Mouse (Mus musculus): ENCODE results near the gene Chn2.

Chn2 gene

DNA sequence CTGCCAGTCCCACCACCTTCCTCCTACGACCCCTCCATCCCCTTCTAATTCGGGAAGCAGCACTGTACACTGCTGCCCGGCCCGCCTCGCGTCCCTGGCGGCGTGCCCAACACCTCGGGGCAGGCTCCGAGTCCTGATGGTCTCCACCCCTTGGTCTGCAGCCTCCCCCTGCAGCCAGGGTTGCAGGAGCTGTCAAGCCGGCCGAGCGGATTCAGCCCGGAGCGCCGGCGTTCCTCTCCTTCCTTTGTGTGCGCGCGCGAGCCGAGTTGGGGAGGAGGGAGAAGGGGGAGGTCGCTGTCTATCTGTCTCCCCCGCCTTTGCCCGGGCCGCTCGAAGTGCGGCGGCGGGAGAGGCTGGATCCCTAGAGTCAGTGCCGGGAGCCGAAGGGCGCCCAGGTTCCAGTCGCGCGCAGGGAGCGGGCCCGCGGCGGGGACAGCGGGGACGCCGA is at the start of gene Chn2:
Gene Chn2 (plus strand): TSS at position 198 of the 448 bp plus-strand sequence.
- no peak for DNase-seq

DNA sequence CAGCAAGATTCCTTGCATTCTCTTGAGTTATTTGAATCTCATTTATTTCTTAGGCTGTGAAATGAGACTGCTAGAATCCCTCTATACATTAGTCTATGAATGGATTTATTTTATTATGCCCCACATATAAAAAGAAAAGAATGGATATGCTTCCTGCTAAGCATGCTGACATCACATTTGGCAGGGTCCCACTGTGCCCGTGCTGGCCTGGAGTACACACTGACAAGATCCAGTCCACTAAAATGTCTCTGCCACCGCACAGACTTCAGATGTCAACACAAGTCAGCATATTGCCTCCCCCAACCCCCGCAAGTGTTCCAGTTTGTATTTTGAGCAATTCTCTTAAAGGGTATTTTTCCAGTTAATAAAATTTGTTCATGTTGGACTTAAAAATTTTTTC is 47.0 kb upstream of the Chn2 start:
- no peak for DNase-seq

DNA sequence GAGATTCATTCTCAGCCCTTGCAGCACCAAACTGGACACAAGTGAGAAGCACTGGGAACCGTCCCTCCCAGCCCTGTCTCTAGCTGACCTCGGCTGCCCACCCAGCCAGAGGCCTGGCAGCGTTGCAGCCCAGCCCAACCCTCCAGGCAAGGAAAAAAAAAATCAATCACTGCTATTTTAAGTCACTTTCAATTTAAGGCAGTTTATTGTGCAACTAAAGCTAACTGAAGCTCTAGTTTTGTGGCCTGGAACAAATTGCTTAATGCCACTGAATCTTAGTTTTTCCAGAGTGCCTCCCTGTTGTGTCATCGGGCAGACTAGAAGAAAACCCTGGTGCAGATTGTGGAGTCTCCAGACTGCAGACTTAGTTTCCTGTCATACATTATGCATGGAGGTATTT is 43.8 kb upstream of the Chn2 start:
- no peak for DNase-seq

DNA sequence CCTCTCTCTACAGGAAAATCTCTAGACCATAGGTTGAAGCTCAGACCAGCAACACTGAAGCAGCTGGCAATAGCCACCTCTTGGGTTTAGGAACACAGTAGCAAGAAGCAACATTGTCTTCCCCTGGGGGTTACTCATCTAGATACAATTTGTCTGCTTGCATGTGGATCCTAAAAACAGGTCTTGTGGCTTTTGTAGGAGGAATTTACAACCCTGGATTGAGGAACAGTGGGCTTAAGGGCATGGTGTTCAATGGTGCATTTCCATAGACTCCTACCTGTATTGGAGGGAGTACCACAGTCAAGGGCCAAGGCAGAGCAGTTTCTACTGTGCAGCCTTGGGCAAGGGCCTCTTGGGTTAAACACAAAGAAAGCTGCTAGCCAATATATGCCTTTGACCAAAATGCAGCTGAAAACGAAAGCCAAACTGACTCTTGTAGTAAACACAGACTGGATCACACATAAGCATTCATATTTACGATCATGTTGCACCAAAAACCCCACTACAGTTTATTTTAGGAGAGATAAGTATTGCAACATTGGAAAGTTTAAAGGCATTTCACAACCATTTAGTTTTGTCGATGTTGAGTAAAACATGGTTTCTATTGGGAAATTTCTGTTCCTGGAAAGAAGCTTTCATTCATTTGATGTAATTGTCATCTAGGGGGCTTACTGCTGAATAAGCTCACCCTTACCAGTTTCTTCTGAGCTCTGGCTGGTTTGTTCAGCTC is 43.0 kb upstream of the Chn2 start:
- DNase-seq, result no peak

DNA sequence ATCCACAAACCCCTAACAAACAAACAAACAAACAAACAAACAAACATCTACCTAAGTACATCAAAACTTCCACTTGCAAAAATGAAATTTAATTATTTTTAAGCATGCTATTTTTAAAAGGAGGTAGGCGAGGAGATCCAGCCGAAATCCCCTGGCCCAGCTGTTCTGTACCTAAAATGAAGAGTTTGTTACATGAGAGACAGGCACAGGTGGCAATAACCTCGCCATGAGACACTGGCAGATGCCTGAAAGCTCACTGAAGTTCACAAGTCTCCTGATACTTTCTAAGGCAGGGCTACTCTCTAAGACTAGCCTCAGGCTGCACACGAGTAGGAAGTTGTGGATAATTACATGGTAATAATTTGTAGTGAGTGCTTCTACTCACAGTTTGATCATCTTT is 34.1 kb upstream of the Chn2 start:
- no peak for DNase-seq

DNA sequence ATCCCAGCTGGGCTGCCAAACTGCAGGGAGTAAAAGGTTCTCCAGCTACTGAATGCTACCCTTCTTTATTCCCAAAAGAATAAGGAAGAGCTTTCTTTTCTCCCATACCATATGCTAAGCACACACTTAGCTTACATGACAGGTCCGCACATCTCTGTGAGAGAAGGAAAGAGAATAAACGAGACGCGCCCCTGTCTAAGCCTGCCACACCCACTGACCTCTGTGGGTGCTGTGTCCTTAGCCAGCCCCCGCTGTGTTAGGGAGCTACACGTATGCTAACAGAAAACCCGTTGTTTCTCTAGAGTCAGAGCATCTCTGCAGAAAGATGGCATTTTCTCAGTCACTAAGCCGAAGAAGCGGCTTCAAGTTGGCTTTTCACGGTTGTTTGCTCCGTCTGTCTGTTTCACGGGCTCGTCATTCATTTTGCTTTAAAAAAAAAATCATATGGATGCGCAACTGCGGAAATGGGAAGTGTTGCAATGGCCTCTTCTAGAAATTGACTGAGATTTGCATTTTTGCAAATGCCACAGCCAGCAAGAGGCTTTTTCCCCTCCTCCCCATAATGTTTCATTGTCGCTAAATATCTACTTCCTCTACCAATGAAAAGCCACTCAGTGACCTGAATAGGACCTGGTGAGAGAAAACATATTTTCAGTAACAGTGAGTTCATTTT is 30.8 kb upstream of the Chn2 start:
- DNase-seq, result peak; percentile 20

DNA sequence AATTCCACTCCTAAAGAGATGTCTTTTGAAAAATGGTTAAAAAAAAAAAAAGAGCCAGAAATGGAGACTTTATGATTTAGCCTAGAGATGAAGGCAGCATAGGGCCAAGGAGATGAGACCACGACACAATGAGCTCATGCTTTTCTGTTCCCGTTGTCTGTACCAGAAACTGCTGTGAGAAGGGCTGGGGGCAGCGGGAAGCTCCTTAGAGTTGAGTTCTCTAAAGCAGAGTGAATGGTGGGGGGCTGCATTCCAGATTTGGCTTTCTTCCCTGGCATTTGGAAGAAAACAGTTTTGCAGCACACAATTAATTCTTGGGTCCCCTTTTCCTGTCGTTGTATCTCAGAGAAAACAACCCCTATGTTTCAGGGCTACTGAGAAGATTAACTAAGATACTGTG is 30.1 kb upstream of the Chn2 start:
- no peak for DNase-seq

DNA sequence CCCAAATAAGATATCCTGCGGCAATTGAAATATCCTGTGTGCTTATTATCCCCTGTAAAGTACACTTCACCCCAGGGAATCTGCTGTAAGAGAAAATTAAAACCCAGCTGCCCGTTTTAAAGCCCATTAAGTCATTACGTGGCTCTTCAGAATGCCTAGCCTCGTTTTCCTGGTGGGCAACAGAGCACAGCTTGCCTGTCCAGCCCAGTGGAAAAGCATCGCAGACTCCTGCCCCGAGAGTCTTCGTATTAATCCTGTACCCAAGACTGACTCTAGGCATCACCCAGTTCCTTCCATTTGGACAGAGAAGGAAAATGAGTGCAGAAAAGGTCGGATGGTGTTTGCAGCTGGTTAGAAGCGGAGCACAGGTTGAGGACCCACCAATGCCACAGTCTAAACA is 29.0 kb upstream of the Chn2 start:
- no peak for DNase-seq

DNA sequence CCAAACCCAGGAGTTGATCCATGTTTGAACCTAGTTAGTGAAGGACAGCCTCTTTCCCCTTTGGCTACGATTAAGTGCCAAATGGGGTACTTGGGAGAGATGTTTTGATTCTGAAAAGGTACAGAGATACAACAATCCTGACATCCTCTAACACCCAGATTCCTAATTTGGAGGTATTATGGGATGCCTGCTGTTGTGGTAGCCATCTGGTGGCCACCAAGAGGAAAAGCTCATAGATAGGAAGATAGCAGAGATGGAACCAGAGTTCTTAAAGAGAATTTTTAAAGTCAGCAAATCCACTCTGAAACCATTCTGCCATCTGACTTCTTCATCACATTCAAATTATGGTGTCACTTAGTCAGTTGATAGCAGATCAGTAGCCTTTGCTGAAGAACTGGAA is 27.2 kb upstream of the Chn2 start:
- DNase-seq, result no peak

DNA sequence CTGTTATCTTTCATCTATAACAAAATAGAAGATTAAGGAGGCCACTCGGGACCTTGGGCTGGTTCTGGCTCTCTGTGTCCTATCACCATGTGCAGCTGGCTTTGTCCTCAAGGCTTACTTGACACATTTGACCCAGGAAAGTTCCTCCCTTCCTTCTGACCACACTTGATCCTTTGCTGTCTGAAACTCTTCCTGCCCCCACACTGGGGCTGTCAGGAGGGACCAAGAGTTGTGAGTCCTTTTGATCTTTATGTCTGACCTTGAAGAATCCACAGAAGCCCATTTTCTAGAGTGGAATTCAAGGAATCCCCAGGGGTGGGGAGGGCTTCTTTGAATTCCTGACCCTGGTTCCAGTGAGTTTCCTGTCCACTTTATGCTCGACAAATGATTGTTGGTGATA is 21.3 kb upstream of the Chn2 start:
- DNase-seq, result no peak

DNA sequence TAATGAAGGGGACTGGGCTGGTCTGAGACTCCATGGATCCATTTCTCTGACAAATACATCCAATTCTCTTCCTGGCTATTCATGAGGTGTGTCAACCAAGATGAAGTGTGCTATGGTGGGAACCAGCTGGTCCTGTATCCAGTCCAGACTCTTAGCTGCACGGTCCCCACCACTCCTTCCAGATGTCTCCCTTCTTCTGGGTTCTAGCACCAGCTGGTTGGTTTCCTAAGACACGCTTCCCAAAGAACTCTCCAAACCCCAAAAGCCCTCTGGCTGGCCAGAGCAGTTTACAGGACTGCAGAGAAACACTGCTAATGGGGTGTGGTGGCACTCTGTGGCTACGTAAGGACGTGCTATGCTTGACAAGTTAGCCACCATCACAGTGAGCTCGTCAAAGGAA is 20.5 kb upstream of the Chn2 start:
- no peak for DNase-seq

DNA sequence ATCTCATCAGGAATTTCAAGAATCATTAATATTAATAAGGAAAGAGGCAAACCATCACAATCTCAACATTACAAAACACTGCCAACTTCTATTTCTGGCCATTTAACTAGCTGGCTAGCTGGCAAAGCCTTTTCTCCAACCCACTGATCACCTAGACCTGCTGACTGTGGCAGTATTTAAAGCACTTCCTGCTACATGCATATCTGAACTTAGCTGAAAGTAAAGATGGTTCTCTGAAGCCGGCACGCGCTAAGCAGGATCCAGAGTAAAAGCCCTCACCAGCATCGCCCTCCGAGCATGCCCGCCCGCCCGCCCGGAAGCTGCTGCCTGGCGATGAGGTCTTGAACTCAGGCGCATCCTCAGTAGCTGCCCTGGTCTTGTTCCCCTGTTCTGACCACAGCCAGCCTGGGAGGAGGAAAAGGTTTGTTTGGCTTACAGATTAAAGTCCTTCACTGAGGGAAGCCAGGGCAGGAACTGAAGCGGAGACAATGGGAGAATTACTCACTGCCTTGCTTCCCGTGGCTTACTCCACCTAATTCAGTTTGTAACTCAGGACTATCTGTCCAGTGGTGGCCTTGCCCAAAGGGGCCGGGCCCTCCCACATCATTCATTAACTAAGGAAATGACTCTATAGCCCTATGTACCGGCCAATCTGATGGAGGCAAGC is 18.1 kb upstream of the Chn2 start:
- no peak for DNase-seq

DNA sequence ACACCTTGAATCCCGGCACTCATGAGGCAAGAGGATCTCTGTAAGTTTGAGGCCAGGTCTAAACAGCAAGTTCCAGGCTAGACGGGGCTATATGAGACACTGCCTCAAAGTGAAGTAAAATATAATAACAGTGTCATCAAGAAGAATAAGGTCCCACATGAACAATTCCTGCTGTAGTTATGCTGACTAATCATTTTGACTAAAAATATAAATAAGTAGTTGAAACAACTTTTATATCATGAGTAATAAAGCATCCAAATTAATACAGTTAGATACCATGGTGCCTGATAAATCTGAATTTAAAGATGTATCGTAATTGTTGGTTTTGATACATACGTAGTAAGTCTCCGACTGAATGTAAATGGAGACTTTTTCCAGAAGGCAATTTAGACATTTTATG is 15.5 kb upstream of the Chn2 start:
- no peak for DNase-seq

DNA sequence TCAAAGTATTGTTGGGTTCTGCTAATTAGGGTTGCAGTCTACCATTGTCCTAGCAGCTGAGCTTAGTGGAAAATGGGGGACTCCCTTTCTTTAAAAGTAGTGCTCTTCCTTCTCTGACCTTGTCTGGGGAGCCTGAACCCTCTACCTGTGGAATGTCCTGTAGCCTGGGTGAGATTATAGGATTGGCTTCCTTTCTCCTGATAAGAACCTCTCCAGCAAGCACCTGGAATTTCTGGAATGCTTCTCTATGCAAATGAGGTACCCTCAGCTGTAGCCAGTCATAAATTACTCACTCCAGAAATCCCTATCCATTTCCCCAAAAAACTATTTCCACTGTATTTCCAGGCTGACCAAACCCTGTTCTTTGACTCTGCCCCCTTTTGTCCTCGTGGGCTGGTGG is 10.6 kb upstream of the Chn2 start:
- no peak for DNase-seq

DNA sequence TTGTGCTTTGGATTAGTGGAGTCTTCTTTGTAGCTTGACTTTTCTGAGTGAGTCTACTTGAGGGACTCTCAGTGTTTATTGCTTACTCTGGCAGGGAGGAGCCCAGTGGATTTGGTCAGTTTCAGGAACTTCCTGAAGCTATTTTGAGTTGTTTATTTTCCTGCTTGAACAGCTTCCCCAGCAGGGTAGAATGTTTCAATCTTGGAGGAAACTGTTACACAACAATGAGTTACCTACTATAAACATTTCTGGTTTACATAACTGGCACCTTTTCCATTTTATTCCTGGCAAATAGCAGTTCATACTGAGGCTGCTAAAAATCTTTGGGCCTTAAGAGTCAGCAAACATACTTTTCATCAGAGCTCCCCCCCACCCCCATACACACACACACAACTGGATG is 9.0 kb upstream of the Chn2 start:
- DNase-seq, result no peak

DNA sequence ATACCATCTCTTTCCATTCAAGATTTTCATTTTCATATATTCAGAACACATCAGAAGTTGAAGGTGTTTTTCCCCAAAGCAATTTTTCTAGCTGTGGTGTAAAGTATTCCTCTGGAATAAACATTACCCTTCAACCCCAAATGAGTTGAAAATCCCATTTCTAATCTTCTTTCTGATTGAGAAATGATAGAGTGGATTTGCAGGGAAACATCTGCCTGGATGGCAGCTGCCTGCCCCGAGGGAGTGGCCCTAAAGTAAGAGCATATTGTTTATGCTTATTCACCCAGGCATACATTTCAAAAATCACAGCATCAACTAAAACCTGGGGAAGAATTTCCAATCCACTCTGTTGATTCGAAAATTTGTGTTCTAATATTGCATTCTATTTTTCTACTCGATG is 8.6 kb upstream of the Chn2 start:
- DNase-seq, result no peak

DNA sequence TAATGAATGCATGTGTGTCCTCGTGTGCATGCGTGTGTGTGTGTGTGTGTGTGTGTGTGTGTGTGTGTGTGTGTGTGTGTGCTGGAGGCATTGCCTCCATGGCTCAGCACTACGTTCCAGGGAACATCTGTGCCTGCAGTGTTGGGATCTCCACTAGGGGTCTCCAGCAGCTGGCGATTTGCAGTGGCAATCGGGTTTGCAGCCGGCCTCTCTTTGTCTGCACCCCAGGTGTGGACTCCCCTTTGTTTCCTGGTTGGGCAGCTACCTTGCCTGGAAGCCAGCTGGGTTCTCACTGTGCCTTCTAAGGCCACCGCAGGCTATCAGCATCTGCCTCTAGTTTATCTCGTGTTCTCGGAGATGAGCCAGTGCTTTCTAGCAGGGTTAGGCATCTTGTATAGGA is 4.9 kb upstream of the Chn2 start:
- peak; percentile 48 for DNase-seq

DNA sequence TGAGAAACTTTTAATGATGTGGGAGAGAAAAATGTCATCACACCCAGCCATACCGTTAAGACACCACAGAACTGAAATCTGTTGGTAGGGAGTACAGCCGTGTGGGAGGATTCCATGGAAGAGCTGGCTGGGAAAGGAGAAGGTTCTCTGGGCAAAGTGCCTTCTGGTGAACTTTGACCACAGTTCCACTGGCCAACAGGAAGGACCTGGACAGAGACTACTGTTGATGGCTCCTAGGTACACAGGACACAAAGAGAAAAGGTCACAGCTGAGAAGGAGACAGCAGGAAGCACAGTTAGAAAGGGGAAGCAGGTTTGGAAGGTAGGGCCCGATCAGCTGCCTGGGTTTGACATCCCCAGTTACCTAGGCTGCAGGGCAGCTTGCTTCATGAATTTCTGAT is 3.8 kb upstream of the Chn2 start:
- no peak for DNase-seq

DNA sequence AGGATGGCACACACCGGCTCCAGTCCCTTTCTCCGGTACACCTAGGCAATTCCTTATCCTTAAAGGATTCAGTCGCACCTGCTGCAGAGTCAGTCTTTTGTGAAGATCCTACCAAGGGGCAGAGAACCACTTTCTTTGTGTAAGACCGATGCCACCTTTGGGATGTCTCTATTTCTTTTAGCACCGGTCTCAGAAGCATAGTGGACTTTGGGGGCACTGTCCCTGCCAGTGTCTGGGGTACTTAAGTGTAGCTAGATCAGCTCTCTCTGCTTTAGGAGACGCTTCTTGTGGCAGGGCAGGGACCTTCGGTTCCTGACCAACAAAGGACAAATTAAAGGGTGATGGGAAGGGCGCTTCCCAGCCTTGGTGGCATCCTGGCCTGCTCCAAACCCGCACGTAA is 488 bp upstream of the Chn2 start:
- DNase-seq, result peak; percentile 54

DNA sequence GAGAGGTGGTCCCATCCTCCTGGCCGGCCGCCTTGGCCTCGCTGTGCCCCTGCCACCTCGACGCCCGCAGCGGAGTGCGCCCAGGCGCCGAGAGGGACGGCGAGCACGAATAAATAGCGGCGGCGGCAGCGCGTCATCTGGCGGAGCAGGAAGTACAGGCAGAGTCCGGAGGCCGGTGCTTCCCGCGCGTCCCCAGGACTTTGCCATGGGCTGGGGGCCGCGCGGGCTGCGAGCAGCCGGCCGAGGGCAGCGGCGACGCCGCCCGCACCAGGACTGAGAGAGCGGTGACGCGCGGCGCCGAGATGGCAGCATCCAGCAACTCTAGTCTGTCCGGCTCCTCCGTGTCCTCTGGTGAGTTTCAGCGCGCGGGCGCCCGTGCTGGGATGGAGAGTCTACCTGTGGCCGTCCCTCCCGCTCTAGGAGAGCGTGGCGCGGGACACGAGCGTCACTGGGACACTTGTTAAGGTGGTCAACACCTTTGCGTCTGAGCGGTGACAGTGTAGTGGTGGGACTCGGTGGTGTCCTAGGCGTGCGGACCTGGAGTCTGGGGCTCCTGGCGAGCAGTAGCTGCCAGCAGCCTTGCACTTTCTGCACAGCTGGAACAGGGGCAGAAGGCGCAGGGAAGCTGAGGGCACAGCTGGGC is 572 bp downstream of the Chn2 start:
- DNase-seq, result peak; percentile 81

DNA sequence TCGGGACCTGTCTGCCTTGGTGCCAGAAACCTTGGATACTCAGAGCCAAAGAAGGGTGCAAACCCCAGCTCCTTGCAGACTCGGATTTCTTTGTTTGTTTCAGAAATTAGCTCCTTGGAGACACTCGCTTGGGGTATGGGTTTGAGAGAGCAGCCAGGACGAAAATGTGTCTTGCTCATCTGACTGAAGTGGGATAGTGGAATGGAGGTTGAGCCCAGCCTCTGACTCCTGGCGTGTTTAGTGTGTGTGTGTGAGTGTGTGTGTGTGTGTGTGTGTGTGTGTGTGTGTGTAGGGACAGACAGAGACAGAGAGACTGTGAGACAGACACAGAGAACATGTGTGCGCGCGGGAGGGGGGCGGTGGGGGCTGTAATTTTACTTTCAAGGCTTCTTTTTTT is 1.1 kb downstream of the Chn2 start:
- DNase-seq, result peak; percentile 20

DNA sequence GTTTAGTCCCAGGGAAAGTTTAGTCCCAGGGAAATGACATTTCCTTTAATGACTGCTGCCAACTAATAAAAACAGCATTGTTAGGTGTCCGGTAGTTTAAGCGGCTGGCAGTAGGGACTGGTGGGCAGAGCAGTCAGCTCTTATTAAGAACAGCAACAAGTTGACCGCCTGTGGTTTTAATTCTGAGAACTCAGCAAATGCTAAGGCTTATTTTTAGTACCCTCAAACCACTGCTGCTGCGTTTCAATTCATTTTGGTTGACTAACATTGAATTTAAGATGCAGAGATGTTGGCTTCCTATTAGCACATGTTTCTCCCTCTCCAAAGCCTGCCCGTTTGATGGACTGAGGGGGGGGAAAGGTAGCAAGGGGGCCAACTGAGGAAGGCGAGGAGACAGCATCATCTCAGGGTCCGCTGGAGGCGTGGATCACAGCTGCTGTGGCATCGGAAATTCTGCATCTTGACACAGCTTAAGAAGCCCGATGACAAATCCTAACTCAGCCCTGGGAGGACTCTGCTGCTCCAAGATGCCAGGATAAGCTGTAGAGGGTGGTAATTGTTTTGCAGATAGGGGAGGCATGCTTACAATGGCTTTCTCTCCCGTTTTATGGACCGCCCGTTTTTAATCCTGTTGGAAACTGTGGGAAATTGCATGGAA is 2.2 kb downstream of the Chn2 start:
- peak; percentile 42 for DNase-seq

DNA sequence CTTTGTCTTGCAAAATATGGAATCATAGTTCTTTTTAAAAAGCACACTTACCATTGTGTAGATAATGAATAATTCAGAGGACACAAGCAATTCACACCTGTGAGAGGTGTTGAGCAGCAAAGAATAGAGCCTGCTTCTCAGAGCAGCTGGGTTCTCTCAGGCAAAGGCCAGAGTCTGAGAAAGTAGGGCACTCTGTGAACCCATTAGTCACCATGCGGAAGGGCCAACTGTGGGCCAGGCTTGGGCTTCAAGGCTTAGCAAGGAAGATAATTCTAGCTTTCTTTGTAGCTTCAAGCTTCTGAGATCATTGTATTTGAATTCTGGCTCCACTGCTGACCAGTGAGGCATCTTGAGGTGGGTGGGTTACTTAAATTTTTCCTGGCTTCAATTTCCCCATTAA is 2.8 kb downstream of the Chn2 start:
- peak; percentile 71 for DNase-seq

All from cerebellum, adult 8-10 months (tissue).